Mouse (Mus musculus): Measurements from ENCODE around the gene Paox. TPM values are rescaled to one million over a fixed set of nuclear protein-coding genes. Genes with fewer than 3 reads are reported as not detected.

The Paox gene
- 12.4 and 12.5 TPM in 2 replicates for polyA plus RNA-seq (2014; fragmentation: Nextera tagmentation; extraction: Ambion mirVana)

DNA sequence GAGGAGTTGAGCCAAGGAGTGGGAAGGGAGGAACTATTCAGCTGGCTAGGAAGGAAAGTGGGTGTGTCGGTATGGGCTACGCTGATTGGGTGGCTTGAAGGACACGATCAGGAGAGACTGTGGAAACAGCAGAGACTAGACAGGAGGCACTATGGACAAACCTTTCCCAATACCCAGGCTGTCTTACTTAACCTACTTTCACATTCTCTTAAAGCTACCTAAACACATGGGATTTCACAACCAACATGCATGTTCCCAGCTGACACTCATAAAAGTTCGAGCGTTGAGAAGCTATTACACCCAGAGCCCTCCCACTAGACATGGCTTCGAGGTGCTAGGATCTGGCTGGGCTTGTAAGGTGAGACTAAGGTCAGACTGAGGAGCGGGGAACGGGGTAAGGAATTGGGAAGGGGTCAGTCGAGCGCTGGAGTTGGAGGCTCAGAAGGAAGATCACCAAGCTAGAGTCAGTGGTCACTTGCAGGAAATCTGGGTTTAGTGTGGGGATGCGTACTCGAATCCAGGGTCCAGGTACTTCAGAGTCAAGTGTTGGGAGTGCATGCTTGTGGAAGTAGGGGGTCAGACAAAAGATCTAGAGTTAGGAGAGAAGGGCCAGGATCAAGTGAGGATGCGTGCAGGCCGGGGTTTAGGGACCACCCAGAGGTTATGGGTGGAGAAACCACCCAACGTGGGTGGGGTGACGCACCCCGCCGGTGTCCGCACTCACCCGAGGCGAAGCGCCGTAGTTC lies at the start of gene Paox:
Gene Paox (plus strand): TSS at position 217 of the 746 bp plus-strand sequence.
- Histone ChIP-seq H3K27me3 (ENCODE audit: control insufficient read depth, insufficient read depth, low read length) (no peaks in the 10 kb centered on the region), H3K36me3 (ENCODE audit: control insufficient read depth, insufficient read depth, low read length) (peaks cover 21% of the 10 kb centered on the region), H3K4me2 (ENCODE audit: low read length) (peak within 1 kb of the TSS; percentile 96), H3K4me3 (ENCODE audit: control insufficient read depth in 1 of 2, insufficient read depth in 1 of 2, low read depth in 1 of 2, low read length in 2 of 2) (peak within 1 kb of the TSS; percentile 87 to 92), H3K9ac (ENCODE audit: low read length) (peak within 1 kb of the TSS; percentile 94), H3K27ac (replicated peaks in 1 of 2; ENCODE audit: control insufficient read depth in 1 of 2, insufficient read depth in 1 of 2, low read depth in 2 of 2, low read length in 2 of 2) (peak within 1 kb of the TSS; percentile 90 to 91), H3K4me1 (ENCODE audit: control insufficient read depth in 2 of 2, insufficient read depth in 2 of 2, low read length in 2 of 2) (peaks cover 2 to 5% of the 10 kb centered on the region in 2 experiments; a peak in 2 of 4 replicates), H3K9me3 (ENCODE audit: control insufficient read depth, low read length) (no peaks in the 10 kb centered on the region)
- WGBS, result under 1% methylated on average over 23 of the region's 23 CpGs
- ATAC-seq (ENCODE audit: insufficient number of reproducible peaks, insufficient read depth, low FRiP score, low read depth), result peak; percentile 79

DNA sequence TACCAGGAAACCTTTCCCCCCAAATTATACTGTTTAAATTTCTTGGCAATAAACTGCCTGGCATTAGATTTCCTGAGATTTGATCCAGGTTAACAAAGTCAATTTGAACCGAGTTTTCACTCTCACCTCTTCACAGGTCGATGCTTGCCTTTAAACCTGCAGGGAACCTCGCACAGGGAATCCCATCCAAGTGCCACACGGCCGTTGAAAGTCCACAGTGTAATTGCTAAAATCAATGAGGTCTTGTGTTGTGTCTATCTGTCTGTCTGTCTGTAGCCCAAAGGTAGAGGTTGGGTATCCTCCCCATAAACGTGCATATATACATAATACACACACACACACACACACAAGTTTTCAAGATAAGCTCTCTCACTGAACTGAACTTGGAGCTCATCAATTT lies 48.2 kb upstream of the Paox start:
- Histone ChIP-seq H3K36me3 (ENCODE audit: control insufficient read depth, insufficient read depth, low read length) (no peaks in the 10 kb centered on the region), H3K9me3 (ENCODE audit: control insufficient read depth, low read length) (no peaks in the 10 kb centered on the region), H3K9ac (ENCODE audit: low read length) (no peak overlapping the region), H3K4me3 (ENCODE audit: control insufficient read depth in 1 of 2, insufficient read depth in 1 of 2, low read depth in 1 of 2, low read length in 2 of 2) (no peak overlapping the region), H3K4me1 (ENCODE audit: control insufficient read depth in 2 of 2, insufficient read depth in 2 of 2, low read length in 2 of 2) (peaks cover 0 to 4% of the 10 kb centered on the region in 2 experiments; a peak in 1 of 4 replicates), H3K27me3 (ENCODE audit: control insufficient read depth, insufficient read depth, low read length) (peaks cover 48% of the 10 kb centered on the region), H3K27ac (replicated peaks in 1 of 2; ENCODE audit: control insufficient read depth in 1 of 2, insufficient read depth in 1 of 2, low read depth in 2 of 2, low read length in 2 of 2) (no peak overlapping the region), H3K4me2 (ENCODE audit: low read length) (no peak overlapping the region)
- 58% methylated on average over 6 of the region's 6 CpGs for WGBS
- ATAC-seq (ENCODE audit: insufficient number of reproducible peaks, insufficient read depth, low FRiP score, low read depth), result no peak

- Histone ChIP-seq H3K9me3 (ENCODE audit: control insufficient read depth, low read length) (no peaks in the 10 kb centered on the region), H3K9ac (ENCODE audit: low read length) (peak overlapping the region; percentile 57), H3K4me2 (ENCODE audit: low read length) (peak overlapping the region; percentile 69), H3K4me1 (ENCODE audit: control insufficient read depth in 2 of 2, insufficient read depth in 2 of 2, low read length in 2 of 2) (peaks cover 0 to 4% of the 10 kb centered on the region in 2 experiments; a peak in 1 of 4 replicates), H3K36me3 (ENCODE audit: control insufficient read depth, insufficient read depth, low read length) (no peaks in the 10 kb centered on the region), H3K4me3 (ENCODE audit: control insufficient read depth in 1 of 2, insufficient read depth in 1 of 2, low read depth in 1 of 2, low read length in 2 of 2) (peak overlapping the region; percentile 35 to 37), H3K27me3 (ENCODE audit: control insufficient read depth, insufficient read depth, low read length) (peaks cover 25% of the 10 kb centered on the region), H3K27ac (replicated peaks in 1 of 2; ENCODE audit: control insufficient read depth in 1 of 2, insufficient read depth in 1 of 2, low read depth in 2 of 2, low read length in 2 of 2) (no peak overlapping the region)
- 0 out of 2 replicates have a peak, but pooled peaks have one; percentile 33 for ATAC-seq (ENCODE audit: insufficient number of reproducible peaks, insufficient read depth, low FRiP score, low read depth)
- 27% methylated on average over 39 of the region's 39 CpGs for WGBS
These were observed 45.4 kb upstream of the Paox start for GRCm38 (mm10) chr7:140070042-140070711.

GRCm38 (mm10) chr7:140077698-140078097 lies 37.9 kb upstream of the Paox start:
- no peak overlapping the region for H3K9ac ChIP-seq (ENCODE audit: low read length)
- H3K9me3 ChIP-seq (ENCODE audit: control insufficient read depth, low read length), result no peaks in the 10 kb centered on the region
- H3K4me1 ChIP-seq (ENCODE audit: control insufficient read depth in 2 of 2, insufficient read depth in 2 of 2, low read length in 2 of 2), result peaks cover 0 to 4% of the 10 kb centered on the region in 2 experiments; a peak in 1 of 4 replicates
- peaks cover 47% of the 10 kb centered on the region for H3K27me3 ChIP-seq (ENCODE audit: control insufficient read depth, insufficient read depth, low read length)
- 73% methylated on average over 6 of the region's 6 CpGs for WGBS
- H3K4me3 ChIP-seq (ENCODE audit: control insufficient read depth in 1 of 2, insufficient read depth in 1 of 2, low read depth in 1 of 2, low read length in 2 of 2), result no peak overlapping the region
- no peak for ATAC-seq (ENCODE audit: insufficient number of reproducible peaks, insufficient read depth, low FRiP score, low read depth)
- H3K27ac ChIP-seq (replicated peaks in 1 of 2; ENCODE audit: control insufficient read depth in 1 of 2, insufficient read depth in 1 of 2, low read depth in 2 of 2, low read length in 2 of 2), result no peak overlapping the region
- no peak overlapping the region for H3K4me2 ChIP-seq (ENCODE audit: low read length)
- no peaks in the 10 kb centered on the region for H3K36me3 ChIP-seq (ENCODE audit: control insufficient read depth, insufficient read depth, low read length)

DNA sequence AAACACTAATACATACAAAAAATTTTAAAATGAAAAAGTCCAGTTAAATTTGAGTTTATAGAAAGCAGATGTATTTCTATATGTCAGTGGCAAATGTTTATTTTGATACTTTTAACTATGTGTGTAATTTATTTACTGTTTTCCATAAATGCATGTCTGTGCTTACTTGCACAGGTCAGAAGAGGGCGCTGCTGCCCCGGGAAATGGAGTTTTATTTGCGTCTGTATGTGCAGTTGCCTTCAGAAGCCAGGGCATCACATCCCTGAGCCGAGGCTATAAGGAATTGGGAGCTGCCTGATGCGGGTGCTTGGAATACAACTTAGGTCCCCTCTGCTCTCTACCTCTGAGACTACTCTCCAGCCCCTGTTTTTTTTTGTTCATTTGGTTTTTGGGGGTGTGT lies 36.9 kb upstream of the Paox start:
- Histone ChIP-seq H3K4me2 (ENCODE audit: low read length) (no peak overlapping the region), H3K27me3 (ENCODE audit: control insufficient read depth, insufficient read depth, low read length) (peaks cover 47% of the 10 kb centered on the region), H3K9me3 (ENCODE audit: control insufficient read depth, low read length) (no peaks in the 10 kb centered on the region), H3K36me3 (ENCODE audit: control insufficient read depth, insufficient read depth, low read length) (no peaks in the 10 kb centered on the region), H3K4me3 (ENCODE audit: control insufficient read depth in 1 of 2, insufficient read depth in 1 of 2, low read depth in 1 of 2, low read length in 2 of 2) (no peak overlapping the region), H3K4me1 (ENCODE audit: control insufficient read depth in 2 of 2, insufficient read depth in 2 of 2, low read length in 2 of 2) (peaks cover 0 to 4% of the 10 kb centered on the region in 2 experiments; a peak in 1 of 4 replicates), H3K27ac (replicated peaks in 1 of 2; ENCODE audit: control insufficient read depth in 1 of 2, insufficient read depth in 1 of 2, low read depth in 2 of 2, low read length in 2 of 2) (no peak overlapping the region), H3K9ac (ENCODE audit: low read length) (no peak overlapping the region)
- ATAC-seq (ENCODE audit: insufficient number of reproducible peaks, insufficient read depth, low FRiP score, low read depth), result no peak
- WGBS, result 6% methylated on average over 5 of the region's 5 CpGs

- H3K27ac ChIP-seq (replicated peaks in 1 of 2; ENCODE audit: control insufficient read depth in 1 of 2, insufficient read depth in 1 of 2, low read depth in 2 of 2, low read length in 2 of 2), result no peak overlapping the region
- no peak overlapping the region for H3K9ac ChIP-seq (ENCODE audit: low read length)
- peak overlapping the region; percentile 6 to 15; a peak in 1 of 4 replicates for H3K4me3 ChIP-seq (ENCODE audit: control insufficient read depth in 1 of 2, insufficient read depth in 1 of 2, low read depth in 1 of 2, low read length in 2 of 2)
- no peak; the same call in 1 of the 2 replicates for ATAC-seq (ENCODE audit: insufficient number of reproducible peaks, insufficient read depth, low FRiP score, low read depth)
- peak overlapping the region; percentile 45 for H3K4me2 ChIP-seq (ENCODE audit: low read length)
- peaks cover 0 to 4% of the 10 kb centered on the region in 2 experiments; a peak in 1 of 4 replicates for H3K4me1 ChIP-seq (ENCODE audit: control insufficient read depth in 2 of 2, insufficient read depth in 2 of 2, low read length in 2 of 2)
- H3K9me3 ChIP-seq (ENCODE audit: control insufficient read depth, low read length), result no peaks in the 10 kb centered on the region
- peaks cover 44% of the 10 kb centered on the region for H3K27me3 ChIP-seq (ENCODE audit: control insufficient read depth, insufficient read depth, low read length)
- H3K36me3 ChIP-seq (ENCODE audit: control insufficient read depth, insufficient read depth, low read length), result no peaks in the 10 kb centered on the region
- WGBS, result 5% methylated on average over 24 of the region's 24 CpGs
These were observed 35.0 kb upstream of the Paox start for GRCm38 (mm10) chr7:140080503-140081156.

DNA sequence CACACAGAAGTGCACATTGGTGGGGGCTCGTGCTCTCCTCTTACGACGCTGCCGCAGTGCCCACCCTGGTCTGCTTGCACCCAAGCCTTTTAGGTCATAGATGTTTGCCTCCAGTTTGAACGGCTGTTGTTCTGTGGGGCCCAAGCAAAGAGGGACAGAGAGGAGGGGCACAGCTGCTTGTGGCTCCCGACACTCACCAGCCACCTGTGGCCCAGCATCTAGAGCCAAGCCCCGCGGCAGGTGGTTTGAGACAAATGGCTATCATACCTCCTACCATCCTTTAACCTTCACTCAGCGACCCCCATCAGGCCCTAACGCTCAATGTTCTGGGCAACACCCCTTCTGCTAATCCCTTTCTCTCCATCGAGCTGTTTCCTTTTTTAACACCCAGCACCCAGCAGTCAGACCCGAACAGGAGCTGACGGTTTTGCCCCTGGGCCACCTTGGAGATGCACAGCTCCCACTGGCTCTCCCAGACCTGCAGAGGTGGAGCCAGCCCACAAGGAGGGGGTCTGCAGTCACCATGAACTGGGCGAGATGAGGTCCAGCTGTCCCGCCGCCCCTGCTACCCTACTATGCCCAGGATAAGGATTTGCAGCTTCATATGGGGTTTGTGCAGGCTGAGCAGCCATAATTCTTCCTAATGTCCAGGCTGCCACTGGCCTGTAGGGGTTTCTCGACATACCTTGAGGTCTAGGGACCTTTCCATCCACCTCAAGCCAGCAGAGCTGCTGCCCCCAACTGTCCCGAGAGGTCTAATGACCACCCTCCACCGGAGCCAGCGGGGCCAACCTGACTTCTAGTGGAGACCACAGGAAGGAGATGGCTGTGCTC lies 34.0 kb upstream of the Paox start:
- WGBS, result 22% methylated on average over 20 of the region's 20 CpGs
- no peak overlapping the region for H3K9ac ChIP-seq (ENCODE audit: low read length)
- no peak overlapping the region for H3K4me3 ChIP-seq (ENCODE audit: control insufficient read depth in 1 of 2, insufficient read depth in 1 of 2, low read depth in 1 of 2, low read length in 2 of 2)
- no peak overlapping the region for H3K27ac ChIP-seq (replicated peaks in 1 of 2; ENCODE audit: control insufficient read depth in 1 of 2, insufficient read depth in 1 of 2, low read depth in 2 of 2, low read length in 2 of 2)
- no peaks in the 10 kb centered on the region for H3K36me3 ChIP-seq (ENCODE audit: control insufficient read depth, insufficient read depth, low read length)
- no peak for ATAC-seq (ENCODE audit: insufficient number of reproducible peaks, insufficient read depth, low FRiP score, low read depth)
- H3K9me3 ChIP-seq (ENCODE audit: control insufficient read depth, low read length), result no peaks in the 10 kb centered on the region
- no peak overlapping the region for H3K4me2 ChIP-seq (ENCODE audit: low read length)
- peaks cover 0 to 4% of the 10 kb centered on the region in 2 experiments; a peak in 1 of 4 replicates for H3K4me1 ChIP-seq (ENCODE audit: control insufficient read depth in 2 of 2, insufficient read depth in 2 of 2, low read length in 2 of 2)
- H3K27me3 ChIP-seq (ENCODE audit: control insufficient read depth, insufficient read depth, low read length), result peaks cover 42% of the 10 kb centered on the region
